Mouse (Mus musculus) ovary, postnatal 14 days (tissue): ENCODE results near the gene Rhov.

Source experiments
- DNase-seq: peaks from one replicate; pipeline ENCODE4 v3.0.0; 2022; ENCODE audit warnings: low spot score

Gene Rhov

DNA sequence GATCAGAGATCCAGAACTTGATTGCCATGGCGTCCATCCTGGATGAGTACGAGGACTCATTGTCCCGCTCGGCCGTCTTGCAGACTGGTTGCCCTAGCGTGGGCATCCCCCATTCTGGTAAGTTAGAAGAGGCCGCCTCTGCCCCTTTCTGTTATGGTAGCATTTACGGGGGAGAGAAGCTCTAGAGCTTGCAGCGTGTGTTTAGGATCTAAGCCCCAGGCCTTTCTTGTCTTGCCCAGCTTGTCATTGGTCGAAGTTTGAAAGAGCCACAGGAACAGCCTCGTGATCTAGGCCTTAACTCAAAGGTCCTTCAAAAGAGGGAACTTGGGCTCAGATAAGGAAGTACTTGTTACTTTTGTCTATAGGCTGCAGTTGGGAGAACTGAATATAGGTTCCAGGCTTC, 17.9 kb upstream of the Rhov start:
- no peak for DNase-seq

DNA sequence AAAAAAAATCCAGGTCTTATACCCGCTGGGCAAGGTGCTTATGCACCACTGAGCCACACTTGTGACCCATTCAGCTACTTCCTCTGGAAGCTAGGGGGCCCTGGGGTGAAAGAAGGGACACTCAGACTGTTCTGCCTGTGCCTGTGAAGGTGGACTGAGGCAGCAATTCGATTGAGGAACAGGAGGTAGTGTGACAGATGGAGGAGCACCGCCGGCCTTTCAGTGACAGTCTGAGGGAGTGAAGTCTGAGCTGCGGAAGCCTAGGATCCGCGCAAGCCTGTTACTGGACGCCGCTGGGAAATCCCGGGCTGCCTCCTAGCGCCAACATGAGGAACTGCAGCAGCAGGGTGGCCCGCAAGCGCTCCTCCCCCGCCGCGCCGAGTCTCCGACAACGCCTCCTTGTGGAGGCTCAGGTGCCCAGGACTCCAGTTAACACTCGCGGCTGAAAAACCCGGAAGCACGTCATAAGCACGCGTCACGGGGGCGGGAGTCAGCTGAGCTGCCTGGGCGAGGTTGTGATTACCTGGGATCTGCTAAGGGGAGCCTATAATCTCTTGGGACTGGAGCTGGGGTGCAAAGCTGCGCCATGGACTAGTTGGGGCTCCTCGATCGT, 17.3 kb upstream of the Rhov start, which contains the start of gene Vps18:
Gene Vps18 (plus strand): TSS at position 471 of the 613 bp plus-strand sequence.
- peak; percentile 97 for DNase-seq

DNA sequence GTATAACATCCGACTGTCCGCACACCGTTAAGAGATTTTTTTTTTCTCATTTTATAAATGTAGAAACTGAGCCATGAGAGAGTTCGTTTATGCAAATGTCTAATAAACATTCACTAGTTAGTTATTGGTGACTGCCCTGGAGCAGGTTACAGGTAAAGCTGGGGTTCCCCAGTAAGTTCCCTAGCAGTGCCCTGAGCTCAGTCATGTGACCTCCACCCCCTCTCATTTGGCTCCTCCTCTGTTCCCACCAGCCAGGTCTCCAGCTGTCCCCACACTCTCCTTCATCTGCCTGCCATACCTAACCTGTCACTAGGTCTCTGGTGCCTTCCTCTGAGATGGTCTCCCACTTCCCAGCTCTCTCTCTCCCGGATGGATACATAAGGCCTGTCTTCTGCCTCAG, 16.3 kb upstream of the Rhov start:
- DNase-seq: no peak

DNA sequence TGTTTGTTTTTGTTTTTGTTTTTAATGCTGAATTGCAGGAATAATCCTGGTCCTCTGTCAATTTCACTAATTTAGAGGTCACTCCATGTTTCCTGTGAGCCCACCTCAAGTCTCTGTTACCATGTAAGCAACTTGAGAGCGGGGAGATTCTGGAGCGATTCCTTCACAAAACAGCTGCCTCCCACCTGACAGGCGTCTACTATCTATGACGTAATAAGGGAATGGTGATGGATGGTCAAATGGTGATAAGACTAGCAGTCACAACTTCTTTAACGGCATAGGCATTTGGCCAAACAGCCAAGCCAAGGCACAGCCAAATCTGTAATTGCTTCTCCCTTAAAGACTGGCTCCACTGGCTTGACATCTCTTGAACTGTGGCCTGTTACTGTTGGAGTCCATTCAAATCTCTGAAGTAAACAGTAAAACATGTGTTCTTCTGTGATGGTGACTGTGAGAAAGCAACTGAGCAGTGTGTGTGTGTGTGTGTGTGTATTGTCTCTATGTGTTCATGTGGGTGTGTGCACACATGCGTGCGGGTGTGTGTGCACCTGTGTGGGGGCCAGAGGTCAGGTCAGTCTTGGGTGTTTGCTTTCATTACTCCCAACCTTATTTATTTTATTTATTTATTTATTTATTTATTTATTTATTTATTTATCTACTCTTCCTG, 11.0 kb upstream of the Rhov start:
- no peak for DNase-seq

DNA sequence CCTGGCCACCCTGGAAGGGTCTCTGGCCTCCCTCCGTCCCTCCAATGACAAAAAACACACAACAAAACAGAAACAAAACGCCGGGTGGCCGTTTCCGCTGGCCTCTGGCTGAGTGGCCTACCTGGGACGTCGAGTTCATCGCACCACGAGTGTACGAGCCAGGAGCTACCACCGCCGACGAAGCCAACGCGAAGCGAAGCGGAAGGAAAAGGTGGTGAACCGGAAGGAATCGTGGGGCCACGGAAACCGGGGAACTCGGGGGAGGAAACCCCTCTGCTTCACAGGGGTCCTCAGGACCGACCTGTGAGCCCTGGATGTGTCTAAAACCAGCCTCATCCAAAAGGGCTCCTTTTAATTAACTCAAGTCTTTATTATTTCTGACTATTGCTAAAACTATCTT, 6.7 kb upstream of the Rhov start:
- DNase-seq: no peak

DNA sequence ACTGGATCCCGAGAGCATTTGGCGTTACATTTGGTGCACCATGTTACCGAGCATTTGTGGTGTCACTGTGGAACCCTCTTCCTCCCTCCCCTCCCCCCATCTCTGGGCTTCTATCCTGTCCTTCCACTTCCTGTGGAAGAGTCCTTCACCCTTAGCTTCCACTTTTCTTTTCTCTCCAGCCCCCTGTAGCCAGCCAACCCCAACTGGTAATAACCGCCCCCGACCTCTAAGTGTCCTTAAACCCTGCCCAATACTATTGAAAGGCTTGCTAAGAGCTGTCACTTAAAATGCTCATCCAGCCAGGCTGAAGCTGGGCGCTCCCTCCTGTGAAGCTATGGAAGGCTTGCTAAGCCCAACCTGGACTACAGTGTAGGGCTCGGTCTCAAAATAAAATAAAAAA, 5.9 kb upstream of the Rhov start:
- no peak for DNase-seq

DNA sequence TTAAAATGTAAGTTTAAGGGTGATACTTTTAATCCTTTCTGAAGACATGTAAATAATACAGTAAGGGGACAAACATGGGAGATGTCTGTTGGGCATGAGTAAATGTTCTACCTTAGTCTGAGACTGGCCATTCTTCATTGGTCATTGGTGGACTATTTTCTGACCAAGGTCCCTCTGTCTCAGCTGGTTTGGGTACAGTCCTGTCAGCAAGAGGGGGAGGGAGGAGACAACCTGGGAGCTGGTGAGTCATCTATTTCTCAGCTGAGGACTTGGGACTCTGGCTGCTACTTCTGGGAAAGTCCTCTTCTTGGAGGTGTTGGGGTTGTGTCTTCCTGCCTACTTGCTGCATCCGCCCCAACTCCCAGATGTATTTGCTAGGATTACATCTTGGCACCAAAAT, 3.1 kb upstream of the Rhov start:
- no peak for DNase-seq

DNA sequence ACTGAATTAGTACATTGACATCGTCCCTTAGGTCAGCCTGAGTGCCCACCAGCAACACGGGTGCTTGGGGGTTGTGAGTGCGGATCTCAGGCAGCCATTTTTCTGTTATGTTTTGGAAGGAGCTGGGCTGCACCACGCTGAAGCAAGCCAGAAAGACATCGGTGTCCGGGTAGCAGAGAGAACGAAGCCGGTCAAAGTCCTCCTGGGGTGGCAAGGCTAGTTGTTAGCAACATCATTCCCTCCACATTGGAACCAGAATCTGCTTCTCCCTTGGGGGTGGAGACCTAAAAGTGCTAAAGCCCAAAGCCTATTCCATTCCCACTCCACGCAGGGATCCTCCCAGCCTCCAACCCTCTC, 808 bp downstream of the Rhov start:
- DNase-seq: no peak

DNA sequence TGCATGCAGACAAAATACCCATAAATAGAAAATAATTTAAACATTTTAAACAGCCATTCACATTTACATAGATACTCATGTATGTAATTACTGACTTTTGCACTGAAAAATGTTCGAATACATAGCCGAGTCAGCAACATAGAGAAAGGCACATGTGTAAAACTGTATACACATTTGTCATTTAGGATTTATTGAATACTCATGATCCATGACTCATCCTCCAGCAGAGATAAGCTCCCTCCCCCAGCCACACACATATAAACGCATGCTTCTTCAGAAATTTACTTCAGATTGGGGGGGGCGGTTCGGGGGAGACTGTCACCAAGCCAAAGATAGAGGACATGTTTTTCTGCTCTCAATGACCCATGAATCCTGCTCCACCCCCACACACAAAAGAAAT, 7.3 kb downstream of the Rhov start:
- no peak for DNase-seq

DNA sequence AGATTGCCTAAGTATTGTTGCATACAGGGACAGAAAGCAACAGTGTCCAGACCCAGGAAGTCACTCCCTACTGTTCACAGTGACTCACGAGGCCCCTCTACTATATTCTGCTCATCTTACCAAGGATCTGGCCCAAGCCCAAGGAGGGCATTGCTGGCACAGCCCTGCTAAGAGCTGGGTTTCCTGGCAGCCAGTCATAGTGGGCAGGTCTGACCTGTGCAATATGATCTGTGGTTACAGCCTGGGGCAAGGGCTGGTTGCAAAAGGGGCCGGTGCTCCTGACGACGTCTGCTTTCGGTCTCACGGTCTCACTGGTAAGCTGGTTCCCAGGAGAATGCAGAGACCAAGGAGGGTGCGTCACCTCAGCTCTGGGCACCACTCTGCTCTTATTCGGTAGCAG, 8.1 kb downstream of the Rhov start:
- peak; percentile 37 for DNase-seq

DNA sequence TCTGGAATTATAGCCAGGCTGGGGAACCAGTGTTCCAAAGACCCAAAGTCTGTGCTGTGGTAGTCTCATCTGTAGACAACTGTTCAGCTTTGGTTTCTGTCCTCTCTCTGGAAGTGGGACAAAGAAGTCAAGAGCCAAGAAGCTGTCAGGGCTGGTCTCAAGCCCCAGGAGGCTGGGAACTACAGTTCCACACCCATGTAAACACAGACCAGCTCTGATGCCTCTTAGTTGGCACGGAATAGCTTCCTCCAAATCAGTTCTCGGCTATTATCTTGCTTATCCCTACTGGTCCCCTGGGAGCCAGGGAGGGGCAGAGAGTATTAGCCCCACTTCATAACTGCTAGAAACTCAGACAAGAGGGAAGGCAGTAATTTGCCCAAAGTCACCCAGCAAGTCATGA, 9.7 kb downstream of the Rhov start:
- no peak for DNase-seq

DNA sequence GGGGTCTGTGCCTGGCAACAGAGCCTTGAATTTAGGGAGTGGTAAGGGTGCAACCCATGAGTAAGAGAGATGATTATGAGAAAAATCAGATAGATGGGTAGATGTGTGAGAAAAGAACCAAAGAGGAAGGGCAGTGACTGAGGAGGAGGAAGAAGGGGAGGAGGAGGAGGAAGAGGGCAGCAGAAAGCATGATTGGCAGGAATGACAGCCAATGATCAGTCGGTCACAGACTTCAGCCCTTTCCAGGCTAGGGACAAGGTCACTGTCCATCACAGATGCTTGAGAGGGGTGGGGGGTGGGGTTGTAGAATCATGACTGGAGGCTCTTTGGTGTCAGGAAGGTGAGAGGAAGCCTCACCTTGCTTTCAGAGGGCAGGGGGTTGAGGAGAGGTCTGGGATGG, 10.6 kb downstream of the Rhov start:
- DNase-seq: no peak

DNA sequence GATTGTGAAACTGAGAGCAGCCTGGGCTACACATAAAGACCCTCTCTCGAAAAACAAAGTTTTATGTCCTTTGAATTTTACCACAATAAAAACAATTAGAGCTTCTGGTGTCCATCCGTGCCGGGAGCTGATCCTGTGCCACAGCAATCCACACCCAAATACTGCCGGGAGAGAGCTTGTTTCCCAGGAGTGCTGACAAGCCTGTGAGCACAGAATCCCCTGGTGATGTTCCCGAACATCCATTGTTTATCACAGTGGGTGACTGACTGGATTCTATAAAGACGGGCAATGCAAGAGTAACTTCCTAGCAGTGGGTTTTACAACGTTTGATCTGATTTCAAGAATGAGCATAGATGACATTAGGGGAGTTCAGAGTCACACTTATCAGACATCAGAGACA, 16.1 kb downstream of the Rhov start:
- DNase-seq: no peak

DNA sequence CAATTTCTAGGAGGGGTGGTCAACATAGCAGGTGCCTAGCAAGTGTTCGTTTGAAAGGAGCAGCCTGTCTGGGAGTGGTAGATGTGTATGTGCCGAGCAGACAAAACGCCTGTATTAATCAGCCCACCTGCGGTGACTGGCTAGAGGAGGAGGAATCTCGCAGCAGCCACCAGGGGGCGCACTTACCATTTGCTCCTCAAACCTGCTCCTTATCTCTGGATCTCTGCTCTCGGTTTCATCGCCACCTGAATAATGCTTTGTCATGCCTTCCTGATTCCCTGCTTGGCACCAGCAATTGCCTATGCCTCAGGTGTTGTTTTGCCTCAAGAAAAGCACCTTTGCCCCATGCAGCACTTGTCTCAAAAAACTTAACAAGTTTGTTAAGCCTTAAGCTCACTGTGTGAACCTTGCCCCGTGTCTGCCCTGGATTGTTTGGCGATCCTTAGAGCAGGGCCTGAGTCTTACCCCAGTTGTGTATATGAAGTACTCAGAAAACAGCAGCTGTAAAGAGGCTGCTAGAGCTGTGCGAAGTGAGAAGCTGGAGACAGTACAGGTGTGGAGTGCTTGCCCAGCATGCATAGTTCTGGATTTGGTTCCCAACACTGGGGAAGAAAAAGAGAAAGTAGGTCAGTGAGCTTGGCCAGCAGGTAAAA, 20.1 kb downstream of the Rhov start:
- DNase-seq: peak; percentile 77

DNA sequence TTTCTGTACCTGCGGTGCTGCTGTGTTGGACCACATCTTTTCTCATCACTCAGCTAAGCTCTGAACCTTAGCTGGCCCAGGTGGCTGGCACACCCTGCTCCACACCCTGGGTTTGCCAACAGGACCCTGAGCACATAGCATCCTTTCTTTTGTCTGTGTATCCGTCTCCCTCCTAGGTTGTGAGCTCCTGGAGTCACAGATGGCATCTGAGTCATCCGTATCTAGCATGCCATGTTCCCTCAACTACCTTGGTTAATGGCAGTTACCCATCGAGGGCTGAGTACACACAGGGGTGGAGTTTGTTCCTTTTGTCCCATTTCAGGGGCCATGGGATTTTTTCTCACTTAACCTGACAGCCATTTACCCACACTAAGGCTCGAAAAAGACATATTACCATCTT, 20.7 kb downstream of the Rhov start:
- no peak for DNase-seq

DNA sequence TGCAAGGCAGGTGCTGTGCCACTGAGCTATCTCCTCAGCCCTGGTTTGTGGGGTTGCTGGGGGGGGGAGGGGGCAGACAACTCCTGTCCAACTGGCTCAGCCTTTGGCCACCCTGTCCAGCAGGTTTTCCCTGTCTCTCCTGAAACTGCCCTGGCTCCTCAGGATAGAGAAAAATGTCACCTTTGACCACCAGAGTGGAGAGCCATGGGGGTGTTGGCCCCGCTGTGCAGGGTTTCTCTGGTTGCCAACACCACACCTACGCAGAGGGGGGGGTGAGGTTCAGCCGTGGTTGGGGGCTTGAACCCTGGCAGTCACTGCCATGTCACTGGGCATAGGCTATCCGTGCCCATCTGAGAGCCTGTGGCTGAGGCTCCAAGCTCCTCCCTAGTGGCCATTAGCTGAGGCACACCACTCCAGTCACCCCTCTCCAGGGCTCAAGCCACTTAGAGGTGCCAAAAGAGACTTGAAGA, 21.4 kb downstream of the Rhov start:
- no peak for DNase-seq

DNA sequence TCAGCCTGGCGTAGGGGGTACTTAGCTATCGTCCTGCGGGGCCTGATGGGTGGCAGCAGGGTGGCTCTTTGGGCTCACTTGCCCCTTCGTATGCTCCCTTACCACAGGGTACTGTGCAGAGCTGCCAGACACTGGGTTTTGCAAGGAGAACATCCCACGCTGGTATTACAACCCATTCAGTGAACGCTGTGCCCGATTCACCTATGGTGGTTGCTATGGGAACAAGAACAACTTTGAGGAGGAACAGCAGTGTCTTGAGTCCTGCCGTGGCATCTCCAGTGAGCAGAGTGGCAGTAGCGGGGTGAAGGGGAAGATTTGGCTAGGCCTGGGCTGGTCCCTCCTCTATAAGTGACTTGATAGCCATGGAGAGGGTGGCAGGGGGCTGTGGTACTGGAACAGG, 23.2 kb downstream of the Rhov start:
- no peak for DNase-seq

DNA sequence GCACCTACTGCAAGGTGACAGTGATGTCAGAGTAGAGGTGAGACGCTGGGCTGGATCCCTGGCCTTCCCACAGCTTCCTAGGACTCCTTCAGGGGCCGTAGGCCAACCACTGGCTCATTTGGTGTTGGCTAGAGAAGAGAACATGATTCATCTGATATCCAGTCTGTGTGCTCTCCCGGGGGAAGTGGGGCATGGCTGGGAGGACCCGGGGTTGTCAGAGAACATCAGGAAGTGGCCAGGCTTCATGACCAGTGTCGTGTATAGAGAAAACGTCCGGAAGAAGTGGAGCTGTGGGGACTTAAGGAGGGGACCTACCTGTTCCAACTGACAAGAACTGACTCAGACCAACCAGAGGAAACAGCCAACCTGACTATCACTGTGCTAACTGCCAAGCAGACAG, 25.8 kb downstream of the Rhov start:
- DNase-seq: no peak

DNA sequence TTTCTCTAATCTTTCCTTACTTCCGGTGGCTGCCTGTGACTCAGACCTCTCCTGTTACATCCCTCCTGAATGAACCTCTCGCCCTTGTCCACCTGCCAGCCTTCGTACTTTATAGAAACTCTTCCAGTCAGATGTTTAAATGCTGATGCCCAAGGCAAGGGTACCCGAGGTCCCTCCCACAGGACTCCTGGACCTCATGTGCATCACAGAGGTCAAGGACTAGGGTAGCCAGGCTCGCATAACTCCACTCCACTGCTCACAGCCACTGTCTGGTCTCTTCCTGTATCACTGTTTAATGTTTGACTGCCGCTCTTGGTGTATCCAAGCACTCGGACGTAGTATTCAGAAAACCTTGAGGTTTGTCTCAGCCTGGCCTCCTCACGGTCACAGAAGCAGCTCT, 28.5 kb downstream of the Rhov start:
- DNase-seq: no peak

DNA sequence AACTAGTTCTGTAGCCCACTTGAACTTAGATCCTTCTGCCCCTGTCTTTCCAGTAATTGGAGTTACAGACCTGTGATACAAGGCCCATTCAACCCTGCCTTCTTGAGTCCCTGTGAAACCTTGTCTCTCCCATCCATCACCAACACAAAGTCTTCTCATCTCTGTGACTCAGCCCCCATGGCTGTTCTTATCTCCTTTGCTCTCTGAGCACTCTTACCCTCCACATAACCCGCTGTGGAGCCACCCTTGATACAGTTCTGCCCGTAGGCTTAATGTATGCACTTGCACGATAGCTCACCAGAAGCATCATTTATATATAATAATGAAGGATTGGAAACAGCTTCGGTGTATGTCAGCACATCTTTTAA, 30.3 kb downstream of the Rhov start:
- DNase-seq: no peak

DNA sequence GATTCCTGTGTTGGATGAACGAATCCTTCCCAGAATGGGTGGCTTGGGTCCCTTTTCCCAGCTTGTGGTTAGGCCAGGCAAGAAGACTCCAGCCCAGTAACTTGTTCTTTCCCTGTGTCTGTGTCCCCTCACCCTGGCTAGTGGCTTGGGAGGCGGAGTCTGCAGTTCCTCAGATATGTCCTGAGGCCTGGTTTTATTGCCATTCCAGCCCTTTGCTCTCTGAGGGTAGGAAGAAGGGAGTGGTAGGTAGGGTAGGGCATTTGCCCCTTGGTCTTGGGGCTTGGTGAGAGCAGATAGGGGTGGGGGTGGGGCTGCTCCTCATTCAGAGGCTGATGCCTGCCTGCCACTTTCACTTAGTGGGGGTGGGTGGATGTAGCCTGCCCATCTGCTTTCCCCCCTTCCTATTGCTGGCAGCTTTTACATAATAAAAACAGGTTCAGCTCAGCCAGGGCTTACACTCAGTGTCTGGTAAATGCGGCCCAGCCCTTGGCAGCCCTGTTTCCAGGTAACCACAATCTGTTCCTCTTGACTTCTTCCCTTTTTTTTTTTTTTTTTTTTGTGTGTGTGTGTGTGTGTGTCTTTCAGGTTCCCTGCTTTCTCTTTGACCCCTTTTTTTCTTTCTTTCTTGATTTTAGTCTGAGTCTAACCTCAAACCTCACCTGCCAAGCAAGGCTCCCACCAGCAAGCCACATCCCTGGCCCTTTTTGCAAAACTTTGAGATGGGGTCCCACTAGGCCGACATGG, 30.8 kb downstream of the Rhov start:
- no peak for DNase-seq

DNA sequence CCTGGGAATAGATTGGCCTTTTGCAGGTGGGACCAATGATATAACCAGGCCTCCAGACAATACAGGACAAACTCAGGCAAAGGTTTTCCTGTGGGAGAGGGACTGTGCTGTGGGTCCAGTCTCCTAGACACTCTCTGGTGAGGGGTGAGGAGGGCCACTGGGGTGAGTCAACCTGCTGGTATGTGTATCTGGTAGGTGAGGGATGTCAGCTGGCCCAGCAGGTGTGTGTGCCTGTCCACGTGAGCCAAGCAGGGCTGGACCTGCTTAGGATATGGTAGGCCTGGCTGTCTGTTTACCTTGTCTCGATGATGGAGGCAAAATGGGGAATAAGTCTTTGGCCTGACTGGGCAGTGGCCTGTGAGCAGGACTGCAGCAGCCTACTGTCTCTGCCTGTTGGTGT, 32.4 kb downstream of the Rhov start:
- no peak for DNase-seq

DNA sequence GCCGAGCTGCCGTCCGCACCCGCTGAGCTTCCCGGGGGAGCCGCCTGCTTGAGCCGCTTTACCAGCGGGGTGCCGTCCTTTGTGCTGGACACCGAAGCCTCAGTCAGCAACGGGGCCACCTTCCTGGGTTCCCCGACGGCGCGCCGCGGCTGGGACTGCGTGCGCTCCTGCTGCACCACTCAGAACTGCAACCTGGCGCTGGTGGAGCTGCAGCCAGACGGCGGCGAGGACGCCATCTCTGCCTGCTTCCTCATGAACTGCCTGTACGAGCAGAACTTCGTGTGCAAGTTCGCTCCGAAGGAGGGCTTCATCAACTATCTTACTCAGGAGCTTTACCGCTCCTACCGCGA, 33.2 kb downstream of the Rhov start:
- DNase-seq: no peak
